Mouse (Mus musculus) E14TG2a.4 (cell line): Measurements from ENCODE around the gene Ogfr.

ENCODE experiments used
- CTCF ChIP-seq: conservative IDR thresholded peaks from 2 replicates; pipeline ENCODE4 v1.5.1; 2014; ENCODE audit warnings: low read length
- NANOG ChIP-seq: IDR thresholded peaks from 2 replicates; pipeline ENCODE4 v1.6.1; 2014; ENCODE audit warnings: borderline replicate concordance, low read length, mixed read lengths

- no peak for TF ChIP-seq CTCF
- no peak for TF ChIP-seq NANOG
Measured at GRCm38 (mm10) chr2:180545046-180545445, 44.0 kb upstream of the Ogfr start.
